Mouse (Mus musculus): ENCODE results near the gene Ctxn1. TPM values are rescaled to one million over a fixed set of nuclear protein-coding genes. Genes with fewer than 3 reads are reported as not detected.

Gene Ctxn1
- polyA plus RNA-seq, 1 experiment from 2014 or later, result 1.5 TPM

- peak overlapping the region; percentile 51 for H3K4me2 ChIP-seq (ENCODE audit: low read depth, low read length)
- no peak for ATAC-seq (ENCODE audit: low read depth)
- no peaks in the 10 kb centered on the region for H3K36me3 ChIP-seq (ENCODE audit: control insufficient read depth, insufficient read depth)
- 23% methylated on average over 4 of the region's 4 CpGs for WGBS (ENCODE audit: insufficient replicate concordance)
- H3K27me3 ChIP-seq (ENCODE audit: control insufficient read depth, insufficient read depth, low read depth, low read length), result peaks cover 32% of the 10 kb centered on the region
- no peaks in the 10 kb centered on the region for H3K9me3 ChIP-seq (replicated peaks; ENCODE audit: control insufficient read depth, low read length)
- H3K9ac ChIP-seq (ENCODE audit: low read depth, low read length), result no peak overlapping the region; the same call in 1 of the 2 replicates
- H3K27ac ChIP-seq (ENCODE audit: low read length), result no peak overlapping the region
- H3K4me1 ChIP-seq (ENCODE audit: control insufficient read depth, low read depth, low read length), result peaks cover 6% of the 10 kb centered on the region
- peak overlapping the region; percentile 39; the same call in 1 of the 2 replicates for H3K4me3 ChIP-seq (ENCODE audit: low read depth, low read length)
Measured at GRCm38 (mm10) chr8:4226323-4226722, 32.8 kb downstream of the Ctxn1 start.

- Histone ChIP-seq H3K4me1 (ENCODE audit: control insufficient read depth, low read depth, low read length) (peaks cover 8% of the 10 kb centered on the region), H3K4me3 (ENCODE audit: low read depth, low read length) (no peak overlapping the region), H3K4me2 (ENCODE audit: low read depth, low read length) (no peak overlapping the region), H3K36me3 (ENCODE audit: control insufficient read depth, insufficient read depth) (no peaks in the 10 kb centered on the region), H3K9ac (ENCODE audit: low read depth, low read length) (no peak overlapping the region), H3K27me3 (ENCODE audit: control insufficient read depth, insufficient read depth, low read depth, low read length) (peaks cover 34% of the 10 kb centered on the region), H3K27ac (ENCODE audit: low read length) (no peak overlapping the region), H3K9me3 (replicated peaks; ENCODE audit: control insufficient read depth, low read length) (no peaks in the 10 kb centered on the region)
- no peak for ATAC-seq (ENCODE audit: low read depth)
Measured at GRCm38 (mm10) chr8:4222059-4222458, 37.0 kb downstream of the Ctxn1 start.

- H3K27me3 ChIP-seq (ENCODE audit: control insufficient read depth, insufficient read depth, low read depth, low read length), result peaks cover 47% of the 10 kb centered on the region
- 68% methylated on average over 3 of the region's 3 CpGs for WGBS (ENCODE audit: insufficient replicate concordance)
- ATAC-seq (ENCODE audit: low read depth), result no peak
Measured at GRCm38 (mm10) chr8:4219617-4220016, 39.5 kb downstream of the Ctxn1 start.

GRCm38 (mm10) chr8:4216791-4217621 is 42.1 kb downstream of the Ctxn1 start, which contains the start of gene Prr36:
Gene Prr36 (minus strand): TSS chr8:4217459.
- no peak for ATAC-seq (ENCODE audit: low read depth)
- Histone ChIP-seq H3K9me3 (replicated peaks; ENCODE audit: control insufficient read depth, low read length) (no peaks in the 10 kb centered on the region), H3K9ac (ENCODE audit: low read depth, low read length) (no peak within 1 kb of the TSS), H3K36me3 (ENCODE audit: control insufficient read depth, insufficient read depth) (no peaks in the 10 kb centered on the region), H3K4me1 (ENCODE audit: control insufficient read depth, low read depth, low read length) (peaks cover 23% of the 10 kb centered on the region), H3K4me2 (ENCODE audit: low read depth, low read length) (peak within 1 kb of the TSS; percentile 65), H3K4me3 (ENCODE audit: low read depth, low read length) (peak within 1 kb of the TSS; percentile 45), H3K27ac (ENCODE audit: low read length) (no peak within 1 kb of the TSS), H3K27me3 (ENCODE audit: control insufficient read depth, insufficient read depth, low read depth, low read length) (peaks cover 49% of the 10 kb centered on the region)
- 3% methylated on average over 44 of the region's 44 CpGs for WGBS (ENCODE audit: insufficient replicate concordance)

More at GRCm38 (mm10) chr8:4219617-4220016, 39.5 kb downstream of the Ctxn1 start:
- H3K4me2 ChIP-seq (ENCODE audit: low read depth, low read length), result no peak overlapping the region
- no peak overlapping the region for H3K4me3 ChIP-seq (ENCODE audit: low read depth, low read length)
- H3K36me3 ChIP-seq (ENCODE audit: control insufficient read depth, insufficient read depth), result no peaks in the 10 kb centered on the region
- H3K9ac ChIP-seq (ENCODE audit: low read depth, low read length), result no peak overlapping the region
- peaks cover 6% of the 10 kb centered on the region for H3K4me1 ChIP-seq (ENCODE audit: control insufficient read depth, low read depth, low read length)
- no peaks in the 10 kb centered on the region for H3K9me3 ChIP-seq (replicated peaks; ENCODE audit: control insufficient read depth, low read length)
- no peak overlapping the region for H3K27ac ChIP-seq (ENCODE audit: low read length)

GRCm38 (mm10) chr8:4216296-4216695 is 42.8 kb downstream of the Ctxn1 start:
- H3K4me1 ChIP-seq (ENCODE audit: control insufficient read depth, low read depth, low read length), result peaks cover 23% of the 10 kb centered on the region
- no peak overlapping the region for H3K4me3 ChIP-seq (ENCODE audit: low read depth, low read length)
- 18% methylated on average over 18 of the region's 18 CpGs for WGBS (ENCODE audit: insufficient replicate concordance)
- H3K9ac ChIP-seq (ENCODE audit: low read depth, low read length), result no peak overlapping the region
- H3K9me3 ChIP-seq (replicated peaks; ENCODE audit: control insufficient read depth, low read length), result no peaks in the 10 kb centered on the region
- H3K36me3 ChIP-seq (ENCODE audit: control insufficient read depth, insufficient read depth), result no peaks in the 10 kb centered on the region
- ATAC-seq (ENCODE audit: low read depth), result no peak
- peak overlapping the region; percentile 65 for H3K4me2 ChIP-seq (ENCODE audit: low read depth, low read length)
- H3K27me3 ChIP-seq (ENCODE audit: control insufficient read depth, insufficient read depth, low read depth, low read length), result peaks cover 49% of the 10 kb centered on the region
- H3K27ac ChIP-seq (ENCODE audit: low read length), result no peak overlapping the region

- H3K27ac ChIP-seq (ENCODE audit: low read length), result peak overlapping the region; percentile 66
- H3K27me3 ChIP-seq (ENCODE audit: control insufficient read depth, insufficient read depth, low read depth, low read length), result peaks cover 49% of the 10 kb centered on the region
- peak overlapping the region; percentile 48 for H3K4me3 ChIP-seq (ENCODE audit: low read depth, low read length)
- 2% methylated on average over 33 of the region's 33 CpGs for WGBS (ENCODE audit: insufficient replicate concordance)
- no peak overlapping the region for H3K9ac ChIP-seq (ENCODE audit: low read depth, low read length)
- no peaks in the 10 kb centered on the region for H3K9me3 ChIP-seq (replicated peaks; ENCODE audit: control insufficient read depth, low read length)
- ATAC-seq (ENCODE audit: low read depth), result peak; percentile 74
- no peaks in the 10 kb centered on the region for H3K36me3 ChIP-seq (ENCODE audit: control insufficient read depth, insufficient read depth)
- H3K4me2 ChIP-seq (ENCODE audit: low read depth, low read length), result peak overlapping the region; percentile 66
- H3K4me1 ChIP-seq (ENCODE audit: control insufficient read depth, low read depth, low read length), result peaks cover 23% of the 10 kb centered on the region
Measured at GRCm38 (mm10) chr8:4214006-4214980, 44.8 kb downstream of the Ctxn1 start.

- Histone ChIP-seq H3K27ac (ENCODE audit: low read length) (peak overlapping the region; percentile 66), H3K36me3 (ENCODE audit: control insufficient read depth, insufficient read depth) (no peaks in the 10 kb centered on the region), H3K9ac (ENCODE audit: low read depth, low read length) (no peak overlapping the region; the same call in 1 of the 2 replicates), H3K27me3 (ENCODE audit: control insufficient read depth, insufficient read depth, low read depth, low read length) (peaks cover 49% of the 10 kb centered on the region), H3K4me2 (ENCODE audit: low read depth, low read length) (peak overlapping the region; percentile 66), H3K4me1 (ENCODE audit: control insufficient read depth, low read depth, low read length) (peaks cover 23% of the 10 kb centered on the region), H3K9me3 (replicated peaks; ENCODE audit: control insufficient read depth, low read length) (no peaks in the 10 kb centered on the region), H3K4me3 (ENCODE audit: low read depth, low read length) (peak overlapping the region; percentile 48)
- under 1% methylated on average over 18 of the region's 18 CpGs for WGBS (ENCODE audit: insufficient replicate concordance)
- ATAC-seq (ENCODE audit: low read depth), result peak; percentile 73
Measured at GRCm38 (mm10) chr8:4213210-4214005, 45.7 kb downstream of the Ctxn1 start.

- Histone ChIP-seq H3K4me2 (ENCODE audit: low read depth, low read length) (peak overlapping the region; percentile 66), H3K36me3 (ENCODE audit: control insufficient read depth, insufficient read depth) (no peaks in the 10 kb centered on the region), H3K4me3 (ENCODE audit: low read depth, low read length) (peak overlapping the region; percentile 48), H3K4me1 (ENCODE audit: control insufficient read depth, low read depth, low read length) (peaks cover 23% of the 10 kb centered on the region), H3K27ac (ENCODE audit: low read length) (peak overlapping the region; percentile 18; the same call in 1 of the 2 replicates), H3K9me3 (replicated peaks; ENCODE audit: control insufficient read depth, low read length) (no peaks in the 10 kb centered on the region), H3K27me3 (ENCODE audit: control insufficient read depth, insufficient read depth, low read depth, low read length) (peaks cover 45% of the 10 kb centered on the region), H3K9ac (ENCODE audit: low read depth, low read length) (no peak overlapping the region; the same call in 1 of the 2 replicates)
- 1% methylated on average over 24 of the region's 25 CpGs for WGBS (ENCODE audit: insufficient replicate concordance)
- no peak for ATAC-seq (ENCODE audit: low read depth)
Measured at GRCm38 (mm10) chr8:4212809-4213209, 46.3 kb downstream of the Ctxn1 start.
